Mouse (Mus musculus) lung, postnatal 0 days (tissue): ENCODE measurements at regions not wholly inside any gene's neighbourhood (a gene's known extent, or its start where the extent isn't known, plus 50 kb on each side); places are given as distances from the start of the nearest gene placed in this dataset.

ENCODE experiments used
- ATAC-seq: fragments of 200-750 bp; cut with Nextera tagmentation; 2 replicates; pipeline ENCODE4 v1.8.0; 2017; ENCODE audit warnings: moderate library complexity
- DNase-seq: peaks from one replicate; pipeline ENCODE4 v3.0.0-alpha.2; 2016; ENCODE audit warnings: low spot score
- H3K27ac ChIP-seq: fragments of 300-500 bp; sonication (generic); 2 replicates; pipeline ENCODE4 v1.5.1; 2014; ENCODE audit warnings: antibody characterized with exemption, mild to moderate bottlenecking, low read length, mixed read lengths
- H3K27me3 ChIP-seq: fragments of 300-500 bp; sonication (generic); replicated peaks from 2 replicates; pipeline ENCODE4 v1.6.1; 2014; ENCODE audit warnings: low read length, mixed read lengths; ENCODE audit not compliant: insufficient read depth
- H3K36me3 ChIP-seq: fragments of 300-500 bp; sonication (generic); 2 replicates; pipeline ENCODE4 v1.6.1; 2014; ENCODE audit warnings: low read length, mixed read lengths; ENCODE audit not compliant: insufficient read depth
- H3K4me1 ChIP-seq: fragments of 300-500 bp; sonication (generic); 2 replicates; pipeline ENCODE4 v1.6.1; 2014; ENCODE audit warnings: antibody characterized with exemption, low read depth, low read length, mixed read lengths; ENCODE audit not compliant: insufficient read depth
- H3K4me2 ChIP-seq: fragments of 300-500 bp; sonication (generic); replicated peaks from 2 replicates; pipeline ENCODE4 v1.6.1; 2014; ENCODE audit warnings: low read depth, mild to moderate bottlenecking, low read length, moderate library complexity, mixed read lengths
- H3K4me3 ChIP-seq: fragments of 300-500 bp; sonication (generic); 2 replicates; pipeline ENCODE4 v1.5.1; 2014; ENCODE audit warnings: low read depth, low read length
- H3K9ac ChIP-seq: fragments of 300-500 bp; sonication (generic); replicated peaks from 2 replicates; pipeline ENCODE4 v1.6.1; 2014; ENCODE audit warnings: low read depth, mild to moderate bottlenecking
- H3K9me3 ChIP-seq: fragments of 300-500 bp; sonication (generic); 2 replicates; pipeline ENCODE4 v1.6.1; 2016; ENCODE audit warnings: low read length, mixed read lengths
- CTCF ChIP-seq: IDR thresholded peaks from 2 replicates; pipeline ENCODE4 v1.5.1; 2016; ENCODE audit warnings: antibody characterized with exemption, mild to moderate bottlenecking
- EP300 ChIP-seq: IDR thresholded peaks from 2 replicates; pipeline ENCODE4 v1.6.1; 2016; ENCODE audit warnings: antibody characterized with exemption, mild to moderate bottlenecking, control low read depth
- WGBS: fragments of 180-500 bp; shearing (Covaris S2); extraction: QIAGEN DNeasy Blood & Tissue Kit; methylation state at CpG from one replicate; pipeline ENCODE4 v1.1.7; 2014; 5-methylcytosine and 5-hydroxymethylcytosine counted together

GRCm38 (mm10) chr12:12620316-12620715, 321.4 kb downstream of the Mycn start:
- no peak overlapping the region for H3K4me2 ChIP-seq
- H3K36me3 ChIP-seq, result no peaks in the 10 kb centered on the region
- 85% methylated on average over 5 of the region's 5 CpGs for WGBS
- DNase-seq, result no peak
- TF ChIP-seq EP300, result no peak
- TF ChIP-seq CTCF, result no peak
- no peak for ATAC-seq
- no peaks in the 10 kb centered on the region for H3K4me1 ChIP-seq
- H3K9me3 ChIP-seq, result no peaks in the 10 kb centered on the region
- no peak overlapping the region for H3K27ac ChIP-seq
- no peaks in the 10 kb centered on the region for H3K27me3 ChIP-seq
- no peak overlapping the region for H3K9ac ChIP-seq
- no peak overlapping the region for H3K4me3 ChIP-seq

- Histone ChIP-seq H3K27me3 (no peaks in the 10 kb centered on the region), H3K9me3 (no peaks in the 10 kb centered on the region), H3K36me3 (no peaks in the 10 kb centered on the region), H3K4me1 (no peaks in the 10 kb centered on the region), H3K27ac (no peak overlapping the region), H3K4me3 (no peak overlapping the region), H3K4me2 (no peak overlapping the region), H3K9ac (no peak overlapping the region)
- WGBS, result 62% methylated on average over 5 of the region's 5 CpGs
- TF ChIP-seq CTCF (no peak), EP300 (no peak)
- DNase-seq (no peak), ATAC-seq (no peak)
Measured at GRCm38 (mm10) chr12:12619431-12619830, 322.3 kb downstream of the Mycn start.

GRCm38 (mm10) chr12:12612520-12612919, 329.2 kb downstream of the Mycn start:
- Histone ChIP-seq H3K4me2 (no peak overlapping the region), H3K27me3 (no peaks in the 10 kb centered on the region), H3K4me1 (no peaks in the 10 kb centered on the region), H3K4me3 (no peak overlapping the region), H3K9me3 (no peaks in the 10 kb centered on the region), H3K36me3 (no peaks in the 10 kb centered on the region), H3K27ac (no peak overlapping the region), H3K9ac (no peak overlapping the region)
- 83% methylated on average over 3 of the region's 3 CpGs for WGBS
- ATAC-seq (no peak), DNase-seq (no peak)
- TF ChIP-seq CTCF (no peak), EP300 (no peak)

GRCm38 (mm10) chr12:12610861-12611260, 330.9 kb downstream of the Mycn start:
- H3K27me3 ChIP-seq, result no peaks in the 10 kb centered on the region
- no peak overlapping the region for H3K27ac ChIP-seq
- no peaks in the 10 kb centered on the region for H3K36me3 ChIP-seq
- TF ChIP-seq CTCF, result no peak
- TF ChIP-seq EP300, result no peak
- H3K4me1 ChIP-seq, result no peaks in the 10 kb centered on the region
- no peak overlapping the region for H3K4me2 ChIP-seq
- ATAC-seq (no peak), DNase-seq (no peak)
- no peak overlapping the region for H3K9ac ChIP-seq
- 58% methylated on average over 4 of the region's 4 CpGs for WGBS
- no peaks in the 10 kb centered on the region for H3K9me3 ChIP-seq
- no peak overlapping the region for H3K4me3 ChIP-seq

GRCm38 (mm10) chr12:12607995-12608394, 333.7 kb downstream of the Mycn start:
- H3K36me3 ChIP-seq, result no peaks in the 10 kb centered on the region
- no peak for DNase-seq
- no peaks in the 10 kb centered on the region for H3K27me3 ChIP-seq
- H3K27ac ChIP-seq, result no peak overlapping the region
- WGBS, result 73% methylated on average over 4 of the region's 4 CpGs
- H3K9ac ChIP-seq, result no peak overlapping the region
- H3K4me3 ChIP-seq, result no peak overlapping the region
- no peaks in the 10 kb centered on the region for H3K4me1 ChIP-seq
- H3K9me3 ChIP-seq, result no peaks in the 10 kb centered on the region
- ATAC-seq, result no peak
- TF ChIP-seq EP300 (no peak), CTCF (no peak)
- H3K4me2 ChIP-seq, result no peak overlapping the region

- Histone ChIP-seq H3K27ac (no peak overlapping the region), H3K27me3 (no peaks in the 10 kb centered on the region), H3K4me3 (no peak overlapping the region), H3K4me1 (no peaks in the 10 kb centered on the region), H3K4me2 (no peak overlapping the region), H3K9me3 (no peaks in the 10 kb centered on the region), H3K9ac (no peak overlapping the region), H3K36me3 (no peaks in the 10 kb centered on the region)
- DNase-seq (no peak), ATAC-seq (no peak)
- TF ChIP-seq CTCF (no peak), EP300 (no peak)
- 87% methylated on average over 6 of the region's 6 CpGs for WGBS
Measured at GRCm38 (mm10) chr12:12606911-12607310, 334.8 kb downstream of the Mycn start.

- H3K9ac ChIP-seq, result no peak overlapping the region
- 91% methylated on average over 3 of the region's 3 CpGs for WGBS
- no peaks in the 10 kb centered on the region for H3K27me3 ChIP-seq
- no peaks in the 10 kb centered on the region for H3K4me1 ChIP-seq
- no peak for DNase-seq
- H3K27ac ChIP-seq, result no peak overlapping the region
- ATAC-seq, result no peak
- H3K4me3 ChIP-seq, result no peak overlapping the region
- no peaks in the 10 kb centered on the region for H3K36me3 ChIP-seq
- no peak overlapping the region for H3K4me2 ChIP-seq
- H3K9me3 ChIP-seq, result no peaks in the 10 kb centered on the region
- TF ChIP-seq CTCF, result no peak
- TF ChIP-seq EP300, result no peak
Measured at GRCm38 (mm10) chr12:12605495-12605894, 336.2 kb downstream of the Mycn start.
